Mouse (Mus musculus) embryonic fibroblast, embryonic 13.5 days (primary cell): ENCODE measurements around the gene Rarres2.

Source experiments
- CTCF ChIP-seq: IDR thresholded peaks from 2 replicates; pipeline ENCODE4 v1.5.1; 2011; ENCODE audit warnings: mild to moderate bottlenecking, control low read depth, low read length, moderate library complexity, borderline replicate concordance; ENCODE audit not compliant: insufficient read depth
- POLR2A ChIP-seq: IDR thresholded peaks from 2 replicates; pipeline ENCODE4 v1.6.1; 2011; ENCODE audit warnings: low read depth, mild to moderate bottlenecking, control low read depth, low read length, moderate library complexity

- no peak for TF ChIP-seq CTCF
- TF ChIP-seq POLR2A = no peak
Measured at GRCm38 (mm10) chr6:48582037-48582436, 9.4 kb upstream of the Rarres2 start.
